Mouse (Mus musculus): ENCODE results near the gene Snx8. TPM values are rescaled to one million over a fixed set of nuclear protein-coding genes. Genes with fewer than 3 reads are reported as not detected.

Gene Snx8
- polyA plus RNA-seq, 1 experiment from 2014 or later: 7.9 TPM

- Histone ChIP-seq H3K4me2 (ENCODE audit: low read length) (no peak overlapping the region), H3K36me3 (ENCODE audit: control insufficient read depth, insufficient read depth, low read length) (no peaks in the 10 kb centered on the region), H3K9me3 (replicated peaks; ENCODE audit: control insufficient read depth, low read length) (no peaks in the 10 kb centered on the region), H3K27ac (ENCODE audit: low read depth, low read length) (no peak overlapping the region), H3K27me3 (replicated peaks; ENCODE audit: control insufficient read depth, insufficient read depth, low read length) (no peaks in the 10 kb centered on the region), H3K4me1 (ENCODE audit: control insufficient read depth, insufficient read depth, low read length) (no peaks in the 10 kb centered on the region), H3K4me3 (ENCODE audit: low read depth, low read length) (no peak overlapping the region), H3K9ac (ENCODE audit: low read length) (no peak overlapping the region)
- DNase-seq (ENCODE audit: low spot score) (peak; percentile 24), ATAC-seq (no peak)
- 45% methylated on average over 8 of the region's 8 CpGs for WGBS
These were observed 22.3 kb upstream of the Snx8 start for GRCm38 (mm10) chr5:140411339-140411738.

- H3K27me3 ChIP-seq (replicated peaks; ENCODE audit: control insufficient read depth, insufficient read depth, low read length): no peaks in the 10 kb centered on the region
- H3K9ac ChIP-seq (ENCODE audit: low read length): no peak overlapping the region
- no peak overlapping the region for H3K4me2 ChIP-seq (ENCODE audit: low read length)
- no peaks in the 10 kb centered on the region for H3K36me3 ChIP-seq (ENCODE audit: control insufficient read depth, insufficient read depth, low read length)
- DNase-seq (ENCODE audit: low spot score): no peak
- no peak for ATAC-seq
- no peak overlapping the region for H3K4me3 ChIP-seq (ENCODE audit: low read depth, low read length)
- H3K9me3 ChIP-seq (replicated peaks; ENCODE audit: control insufficient read depth, low read length): no peaks in the 10 kb centered on the region
- H3K4me1 ChIP-seq (ENCODE audit: control insufficient read depth, insufficient read depth, low read length): no peaks in the 10 kb centered on the region
- H3K27ac ChIP-seq (ENCODE audit: low read depth, low read length): no peak overlapping the region
These were observed 19.7 kb upstream of the Snx8 start for GRCm38 (mm10) chr5:140408801-140409200.

- 86% methylated on average over 6 of the region's 6 CpGs for WGBS
- Histone ChIP-seq H3K36me3 (ENCODE audit: control insufficient read depth, insufficient read depth, low read length) (no peaks in the 10 kb centered on the region), H3K27me3 (replicated peaks; ENCODE audit: control insufficient read depth, insufficient read depth, low read length) (no peaks in the 10 kb centered on the region), H3K9ac (ENCODE audit: low read length) (no peak overlapping the region), H3K27ac (ENCODE audit: low read depth, low read length) (no peak overlapping the region), H3K4me1 (ENCODE audit: control insufficient read depth, insufficient read depth, low read length) (no peaks in the 10 kb centered on the region), H3K9me3 (replicated peaks; ENCODE audit: control insufficient read depth, low read length) (no peaks in the 10 kb centered on the region), H3K4me3 (ENCODE audit: low read depth, low read length) (no peak overlapping the region), H3K4me2 (ENCODE audit: low read length) (no peak overlapping the region)
- ATAC-seq (no peak), DNase-seq (ENCODE audit: low spot score) (no peak)
These were observed 17.6 kb upstream of the Snx8 start for GRCm38 (mm10) chr5:140406666-140407065.

GRCm38 (mm10) chr5:140405126-140405525, 16.1 kb upstream of the Snx8 start:
- Histone ChIP-seq H3K4me3 (ENCODE audit: low read depth, low read length) (no peak overlapping the region), H3K27me3 (replicated peaks; ENCODE audit: control insufficient read depth, insufficient read depth, low read length) (no peaks in the 10 kb centered on the region), H3K9ac (ENCODE audit: low read length) (no peak overlapping the region), H3K27ac (ENCODE audit: low read depth, low read length) (no peak overlapping the region), H3K36me3 (ENCODE audit: control insufficient read depth, insufficient read depth, low read length) (no peaks in the 10 kb centered on the region), H3K9me3 (replicated peaks; ENCODE audit: control insufficient read depth, low read length) (no peaks in the 10 kb centered on the region), H3K4me2 (ENCODE audit: low read length) (no peak overlapping the region), H3K4me1 (ENCODE audit: control insufficient read depth, insufficient read depth, low read length) (no peaks in the 10 kb centered on the region)
- no peak for DNase-seq (ENCODE audit: low spot score)
- 87% methylated on average over 6 of the region's 6 CpGs for WGBS
- no peak for ATAC-seq

GRCm38 (mm10) chr5:140402640-140403270, 13.7 kb upstream of the Snx8 start:
- no peaks in the 10 kb centered on the region for H3K9me3 ChIP-seq (replicated peaks; ENCODE audit: control insufficient read depth, low read length)
- H3K36me3 ChIP-seq (ENCODE audit: control insufficient read depth, insufficient read depth, low read length): no peaks in the 10 kb centered on the region
- no peak overlapping the region for H3K4me2 ChIP-seq (ENCODE audit: low read length)
- H3K9ac ChIP-seq (ENCODE audit: low read length): no peak overlapping the region
- H3K27me3 ChIP-seq (replicated peaks; ENCODE audit: control insufficient read depth, insufficient read depth, low read length): no peaks in the 10 kb centered on the region
- ATAC-seq (no peak), DNase-seq (ENCODE audit: low spot score) (no peak)
- H3K27ac ChIP-seq (ENCODE audit: low read depth, low read length): no peak overlapping the region
- 82% methylated on average over 4 of the region's 4 CpGs for WGBS
- no peak overlapping the region for H3K4me3 ChIP-seq (ENCODE audit: low read depth, low read length)
- no peaks in the 10 kb centered on the region for H3K4me1 ChIP-seq (ENCODE audit: control insufficient read depth, insufficient read depth, low read length)

- H3K4me3 ChIP-seq (ENCODE audit: low read depth, low read length): no peak overlapping the region
- no peak overlapping the region for H3K27ac ChIP-seq (ENCODE audit: low read depth, low read length)
- WGBS: 67% methylated on average over 8 of the region's 8 CpGs
- no peaks in the 10 kb centered on the region for H3K4me1 ChIP-seq (ENCODE audit: control insufficient read depth, insufficient read depth, low read length)
- H3K27me3 ChIP-seq (replicated peaks; ENCODE audit: control insufficient read depth, insufficient read depth, low read length): no peaks in the 10 kb centered on the region
- DNase-seq (ENCODE audit: low spot score) (no peak), ATAC-seq (no peak)
- H3K4me2 ChIP-seq (ENCODE audit: low read length): no peak overlapping the region
- no peak overlapping the region for H3K9ac ChIP-seq (ENCODE audit: low read length)
- no peaks in the 10 kb centered on the region for H3K9me3 ChIP-seq (replicated peaks; ENCODE audit: control insufficient read depth, low read length)
- H3K36me3 ChIP-seq (ENCODE audit: control insufficient read depth, insufficient read depth, low read length): no peaks in the 10 kb centered on the region
These were observed 7.3 kb upstream of the Snx8 start for GRCm38 (mm10) chr5:140396166-140396940.

GRCm38 (mm10) chr5:140392701-140393100, 3.6 kb upstream of the Snx8 start:
- no peak for ATAC-seq
- no peak overlapping the region for H3K9ac ChIP-seq (ENCODE audit: low read length)
- H3K4me3 ChIP-seq (ENCODE audit: low read depth, low read length): no peak overlapping the region
- H3K27ac ChIP-seq (ENCODE audit: low read depth, low read length): no peak overlapping the region
- DNase-seq (ENCODE audit: low spot score): no peak
- H3K9me3 ChIP-seq (replicated peaks; ENCODE audit: control insufficient read depth, low read length): no peaks in the 10 kb centered on the region
- peaks cover 9% of the 10 kb centered on the region for H3K4me1 ChIP-seq (ENCODE audit: control insufficient read depth, insufficient read depth, low read length)
- WGBS: 98% methylated on average over 3 of the region's 3 CpGs
- H3K36me3 ChIP-seq (ENCODE audit: control insufficient read depth, insufficient read depth, low read length): no peaks in the 10 kb centered on the region
- no peaks in the 10 kb centered on the region for H3K27me3 ChIP-seq (replicated peaks; ENCODE audit: control insufficient read depth, insufficient read depth, low read length)
- no peak overlapping the region for H3K4me2 ChIP-seq (ENCODE audit: low read length)

- H3K27me3 ChIP-seq (replicated peaks; ENCODE audit: control insufficient read depth, insufficient read depth, low read length): no peaks in the 10 kb centered on the region
- H3K4me2 ChIP-seq (ENCODE audit: low read length): no peak overlapping the region
- H3K9me3 ChIP-seq (replicated peaks; ENCODE audit: control insufficient read depth, low read length): no peaks in the 10 kb centered on the region
- no peaks in the 10 kb centered on the region for H3K36me3 ChIP-seq (ENCODE audit: control insufficient read depth, insufficient read depth, low read length)
- DNase-seq (ENCODE audit: low spot score) (no peak), ATAC-seq (no peak)
- H3K9ac ChIP-seq (ENCODE audit: low read length): no peak overlapping the region
- peaks cover 10% of the 10 kb centered on the region for H3K4me1 ChIP-seq (ENCODE audit: control insufficient read depth, insufficient read depth, low read length)
- no peak overlapping the region for H3K4me3 ChIP-seq (ENCODE audit: low read depth, low read length)
- H3K27ac ChIP-seq (ENCODE audit: low read depth, low read length): no peak overlapping the region
- 93% methylated on average over 5 of the region's 5 CpGs for WGBS
These were observed 2.9 kb upstream of the Snx8 start for GRCm38 (mm10) chr5:140391981-140392380.

- Histone ChIP-seq H3K4me2 (ENCODE audit: low read length) (no peak overlapping the region), H3K27me3 (replicated peaks; ENCODE audit: control insufficient read depth, insufficient read depth, low read length) (no peaks in the 10 kb centered on the region), H3K27ac (ENCODE audit: low read depth, low read length) (no peak overlapping the region), H3K36me3 (ENCODE audit: control insufficient read depth, insufficient read depth, low read length) (no peaks in the 10 kb centered on the region), H3K4me3 (ENCODE audit: low read depth, low read length) (no peak overlapping the region), H3K4me1 (ENCODE audit: control insufficient read depth, insufficient read depth, low read length) (peaks cover 10% of the 10 kb centered on the region), H3K9me3 (replicated peaks; ENCODE audit: control insufficient read depth, low read length) (no peaks in the 10 kb centered on the region), H3K9ac (ENCODE audit: low read length) (no peak overlapping the region)
- WGBS: 71% methylated on average over 1 of the region's 1 CpGs
- DNase-seq (ENCODE audit: low spot score) (no peak), ATAC-seq (no peak)
These were observed 2.4 kb upstream of the Snx8 start for GRCm38 (mm10) chr5:140391435-140391834.

Measured in forebrain, embryonic 14.5 days (tissue).